Mouse (Mus musculus) forebrain, embryonic 15.5 days (tissue): ENCODE measurements at regions not wholly inside any gene's neighbourhood (a gene's known extent, or its start where the extent isn't known, plus 50 kb on each side); places are given as distances from the start of the nearest gene placed in this dataset.

Experiments
- ATAC-seq: fragments of 200-750 bp; cut with Nextera tagmentation; replicated peaks from 2 replicates; pipeline ENCODE4 v1.8.0; 2017; ENCODE audit warnings: mild to moderate bottlenecking, moderate TSS enrichment, moderate library complexity
- H3K27ac ChIP-seq: fragments of 300-500 bp; sonication (generic); replicated peaks from 2 replicates; pipeline ENCODE4 v1.5.1; 2015; ENCODE audit warnings: mild to moderate bottlenecking, inconsistent platforms
- H3K27me3 ChIP-seq: fragments of 300-500 bp; sonication (generic); 2 replicates; pipeline ENCODE4 v1.6.1; 2015; ENCODE audit warnings: inconsistent platforms
- H3K36me3 ChIP-seq: fragments of 300-500 bp; sonication (generic); 2 replicates; pipeline ENCODE4 v1.6.1; 2015; ENCODE audit warnings: mild to moderate bottlenecking, inconsistent platforms
- H3K4me1 ChIP-seq: fragments of 300-500 bp; sonication (generic); 2 replicates; pipeline ENCODE4 v1.6.1; 2015; ENCODE audit warnings: inconsistent platforms
- H3K4me2 ChIP-seq: fragments of 300-500 bp; sonication (generic); replicated peaks from 2 replicates; pipeline ENCODE4 v1.6.1; 2015; ENCODE audit warnings: mild to moderate bottlenecking, inconsistent platforms
- H3K4me3 ChIP-seq: fragments of 300-500 bp; sonication (generic); 2 replicates; pipeline ENCODE4 v1.5.1; 2015; ENCODE audit warnings: mild to moderate bottlenecking, inconsistent platforms
- H3K9ac ChIP-seq: fragments of 300-500 bp; sonication (generic); replicated peaks from 2 replicates; pipeline ENCODE4 v1.6.1; 2015; ENCODE audit warnings: mild to moderate bottlenecking, inconsistent platforms
- H3K9me3 ChIP-seq: fragments of 300-500 bp; sonication (generic); 2 replicates; pipeline ENCODE4 v1.6.1; 2016; ENCODE audit warnings: inconsistent platforms
- WGBS: fragments of 180-500 bp; shearing (Covaris S2); methylation state at CpG from one replicate; pipeline ENCODE4 v1.1.7; 2015; ENCODE audit warnings: mixed read lengths; 5-methylcytosine and 5-hydroxymethylcytosine counted together

GRCm38 (mm10) chr16:51315608-51316007 lies 715.4 kb upstream of the Cblb start:
- no peak overlapping the region for H3K4me3 ChIP-seq
- WGBS: 12% methylated on average over 6 of the region's 6 CpGs
- ATAC-seq: peak; percentile 69

GRCm38 (mm10) chr16:51332262-51332661 lies 698.8 kb upstream of the Cblb start:
- no peak overlapping the region for H3K4me3 ChIP-seq
- no peak overlapping the region for H3K4me2 ChIP-seq
- H3K36me3 ChIP-seq: no peaks in the 10 kb centered on the region
- WGBS: 62% methylated on average over 1 of the region's 1 CpGs
- H3K4me1 ChIP-seq: no peaks in the 10 kb centered on the region
- H3K9me3 ChIP-seq: no peaks in the 10 kb centered on the region
- no peak for ATAC-seq
- no peaks in the 10 kb centered on the region for H3K27me3 ChIP-seq
- H3K27ac ChIP-seq: no peak overlapping the region
- no peak overlapping the region for H3K9ac ChIP-seq

More at GRCm38 (mm10) chr16:51315608-51316007, 715.4 kb upstream of the Cblb start:
- H3K27ac ChIP-seq: no peak overlapping the region
- no peaks in the 10 kb centered on the region for H3K4me1 ChIP-seq
- H3K9me3 ChIP-seq: no peaks in the 10 kb centered on the region
- no peaks in the 10 kb centered on the region for H3K27me3 ChIP-seq
- H3K36me3 ChIP-seq: no peaks in the 10 kb centered on the region
- H3K9ac ChIP-seq: no peak overlapping the region
- H3K4me2 ChIP-seq: no peak overlapping the region

- 51% methylated on average over 7 of the region's 7 CpGs for WGBS
Observed at GRCm38 (mm10) chr16:51334972-51335371, 696.1 kb upstream of the Cblb start.

GRCm38 (mm10) chr16:51347120-51347519 lies 683.9 kb upstream of the Cblb start:
- no peak overlapping the region for H3K27ac ChIP-seq
- H3K9me3 ChIP-seq: no peaks in the 10 kb centered on the region
- H3K27me3 ChIP-seq: no peaks in the 10 kb centered on the region
- no peaks in the 10 kb centered on the region for H3K36me3 ChIP-seq
- H3K4me2 ChIP-seq: no peak overlapping the region
- no peaks in the 10 kb centered on the region for H3K4me1 ChIP-seq
- no peak overlapping the region for H3K9ac ChIP-seq
- ATAC-seq: no peak
- no peak overlapping the region for H3K4me3 ChIP-seq

More at GRCm38 (mm10) chr16:51334972-51335371, 696.1 kb upstream of the Cblb start:
- Histone ChIP-seq H3K4me1 (no peaks in the 10 kb centered on the region), H3K4me2 (no peak overlapping the region), H3K27me3 (no peaks in the 10 kb centered on the region), H3K9me3 (no peaks in the 10 kb centered on the region), H3K27ac (no peak overlapping the region), H3K9ac (no peak overlapping the region), H3K36me3 (no peaks in the 10 kb centered on the region), H3K4me3 (no peak overlapping the region)
- ATAC-seq: no peak

- H3K36me3 ChIP-seq: no peaks in the 10 kb centered on the region
- no peak overlapping the region for H3K27ac ChIP-seq
- H3K27me3 ChIP-seq: no peaks in the 10 kb centered on the region
- H3K4me3 ChIP-seq: no peak overlapping the region
- 63% methylated on average over 4 of the region's 4 CpGs for WGBS
- no peaks in the 10 kb centered on the region for H3K9me3 ChIP-seq
- H3K4me2 ChIP-seq: no peak overlapping the region
- H3K4me1 ChIP-seq: no peaks in the 10 kb centered on the region
- H3K9ac ChIP-seq: no peak overlapping the region
- no peak for ATAC-seq
Observed at GRCm38 (mm10) chr16:51352151-51352550, 678.9 kb upstream of the Cblb start.

- Histone ChIP-seq H3K27ac (no peak overlapping the region), H3K9ac (no peak overlapping the region), H3K9me3 (no peaks in the 10 kb centered on the region), H3K4me1 (no peaks in the 10 kb centered on the region), H3K4me2 (no peak overlapping the region), H3K36me3 (no peaks in the 10 kb centered on the region), H3K4me3 (no peak overlapping the region), H3K27me3 (no peaks in the 10 kb centered on the region)
- 69% methylated on average over 2 of the region's 2 CpGs for WGBS
- ATAC-seq: 0 out of 2 replicates have a peak, but pooled peaks have one; percentile 55
Observed at GRCm38 (mm10) chr16:51353791-51354190, 677.2 kb upstream of the Cblb start.

- Histone ChIP-seq H3K9me3 (no peaks in the 10 kb centered on the region), H3K36me3 (no peaks in the 10 kb centered on the region), H3K4me3 (no peak overlapping the region), H3K27ac (no peak overlapping the region), H3K4me2 (no peak overlapping the region), H3K4me1 (no peaks in the 10 kb centered on the region), H3K27me3 (no peaks in the 10 kb centered on the region), H3K9ac (no peak overlapping the region)
- 62% methylated on average over 1 of the region's 1 CpGs for WGBS
- no peak for ATAC-seq
Observed at GRCm38 (mm10) chr16:51370070-51370469, 661.0 kb upstream of the Cblb start.

- Histone ChIP-seq H3K4me2 (no peak overlapping the region), H3K36me3 (no peaks in the 10 kb centered on the region), H3K27ac (no peak overlapping the region), H3K9me3 (no peaks in the 10 kb centered on the region), H3K4me1 (no peaks in the 10 kb centered on the region; the same call in 1 of the 2 replicates), H3K4me3 (no peak overlapping the region), H3K27me3 (no peaks in the 10 kb centered on the region), H3K9ac (no peak overlapping the region)
- no peak for ATAC-seq
- 3% methylated on average over 2 of the region's 2 CpGs for WGBS
Observed at GRCm38 (mm10) chr16:51386456-51386855, 644.6 kb upstream of the Cblb start.

- H3K4me2 ChIP-seq: no peak overlapping the region
- WGBS: 38% methylated on average over 1 of the region's 1 CpGs
- H3K27ac ChIP-seq: no peak overlapping the region
- H3K9ac ChIP-seq: no peak overlapping the region
- no peaks in the 10 kb centered on the region for H3K36me3 ChIP-seq
- no peaks in the 10 kb centered on the region; the same call in 1 of the 2 replicates for H3K4me1 ChIP-seq
- ATAC-seq: no peak
- no peak overlapping the region for H3K4me3 ChIP-seq
- H3K27me3 ChIP-seq: no peaks in the 10 kb centered on the region
- H3K9me3 ChIP-seq: no peaks in the 10 kb centered on the region
Observed at GRCm38 (mm10) chr16:51387498-51387897, 643.5 kb upstream of the Cblb start.

- Histone ChIP-seq H3K4me3 (no peak overlapping the region), H3K9ac (no peak overlapping the region), H3K36me3 (no peaks in the 10 kb centered on the region), H3K27me3 (no peaks in the 10 kb centered on the region), H3K4me2 (no peak overlapping the region), H3K27ac (no peak overlapping the region), H3K4me1 (no peaks in the 10 kb centered on the region), H3K9me3 (no peaks in the 10 kb centered on the region)
- no peak for ATAC-seq
- WGBS: 78% methylated on average over 1 of the region's 1 CpGs
Observed at GRCm38 (mm10) chr16:51393871-51394270, 637.2 kb upstream of the Cblb start.
